51 mouse cellular contexts compared by ENCODE assay signal in genomic region chr9:38792689-38793088, GRCm38 (mm10). TPM values are rescaled to one million over a fixed set of nuclear protein-coding genes. Genes with fewer than 3 reads are reported as not detected.
"Had no signal": no experiment of that assay in that cellular context is flagged by ENCODE, and none has a peak within 500 bp of the region (broad histone marks: within the 10 kb centered on the region; RNA-seq: fewer than 3 reads in every experiment).

No protein-coding gene starts in this region.

- H3K4me1 ChIP-seq: heart, embryonic 12.5 days; heart, embryonic 13.5 days; heart, embryonic 15.5 days; hindbrain, embryonic 10.5 days; hindbrain, embryonic 12.5 days; hindbrain, embryonic 13.5 days; hindbrain, embryonic 15.5 days; intestine, embryonic 15.5 days; kidney, embryonic 15.5 days had no signal

- H3K27ac ChIP-seq: heart, embryonic 13.5 days; heart, embryonic 15.5 days; hindbrain, embryonic 10.5 days; hindbrain, embryonic 12.5 days; hindbrain, embryonic 13.5 days; hindbrain, embryonic 14.5 days; hindbrain, embryonic 15.5 days; hindbrain, postnatal 0 days; intestine, embryonic 15.5 days; kidney, embryonic 15.5 days; kidney, postnatal 0 days; layer of hippocampus, adult 2 months; left cerebral cortex, adult 2 months had no signal

- ATAC-seq: hindbrain, embryonic 16.5 days; hindbrain, postnatal 0 days; inflammation-experienced regulatory T-cells, adult 6 months; intestine, embryonic 15.5 days; intestine, embryonic 16.5 days; intestine, postnatal 0 days had no signal

- DNase-seq: heart, postnatal 10 days; heart, postnatal 14 days; heart, postnatal 36 days; heart, postnatal 4 days; kidney, adult 11 months; kidney, adult 18-20 months; kidney, adult 2 months; kidney, adult 8-10 months; kidney, adult 9 months; kidney, postnatal 10 days; kidney, postnatal 14 days; kidney, postnatal 25 days; kidney, postnatal 36 days; kidney, postnatal 4 days; layer of hippocampus, adult 9-11 months; layer of hippocampus, postnatal 36 days had no signal

- H3K4me3 ChIP-seq: heart, embryonic 12.5 days; heart, embryonic 13.5 days; heart, embryonic 15.5 days; hindbrain, embryonic 10.5 days; hindbrain, embryonic 12.5 days; hindbrain, embryonic 13.5 days; hindbrain, embryonic 15.5 days; intestine, embryonic 15.5 days; kidney, embryonic 15.5 days; layer of hippocampus, adult 2 months; left cerebral cortex, adult 2 months had no signal

RNA-seq across cellular contexts. Expression of gene Olfr921, which starts 19.8 kb away (rescaled TPM):
- total RNA-seq: heart, postnatal 10 days; heart, postnatal 14 days; heart, postnatal 25 days; heart, postnatal 36 days; heart, postnatal 4 days; hindbrain, postnatal 0 days; layer of hippocampus, adult 18-20 months; layer of hippocampus, adult 2 months; layer of hippocampus, adult 8-10 months; layer of hippocampus, postnatal 10 days; layer of hippocampus, postnatal 14 days; layer of hippocampus, postnatal 25 days; layer of hippocampus, postnatal 36 days; left cerebral cortex, adult 18-20 months; left cerebral cortex, adult 2 months; left cerebral cortex, adult 8-10 months had no signal
- polyA plus RNA-seq: heart, embryonic 11.5 days; heart, embryonic 12.5 days; heart, embryonic 13.5 days; heart, embryonic 14.5 days; heart, embryonic 15.5 days; heart, embryonic 16.5 days; heart, postnatal 0 days; hindbrain, embryonic 10.5 days; hindbrain, embryonic 11.5 days; hindbrain, embryonic 12.5 days; hindbrain, embryonic 13.5 days; hindbrain, embryonic 14.5 days; hindbrain, embryonic 15.5 days; hindbrain, embryonic 16.5 days; hindbrain, postnatal 0 days; inflammation-experienced regulatory T-cells, adult 6 months; intestine, embryonic 14.5 days; intestine, embryonic 15.5 days; intestine, embryonic 16.5 days; intestine, postnatal 0 days; kidney, adult 2 months; kidney, embryonic 14.5 days; kidney, embryonic 15.5 days; kidney, embryonic 16.5 days; kidney, postnatal 0 days; large intestine, adult 2 months had no signal

RNA-seq across cellular contexts. Expression of gene Olfr922, which starts 21.7 kb away (rescaled TPM):
- total RNA-seq: heart, postnatal 10 days; heart, postnatal 14 days; heart, postnatal 25 days; heart, postnatal 36 days; heart, postnatal 4 days; hindbrain, postnatal 0 days; layer of hippocampus, adult 18-20 months; layer of hippocampus, adult 2 months; layer of hippocampus, adult 8-10 months; layer of hippocampus, postnatal 10 days; layer of hippocampus, postnatal 14 days; layer of hippocampus, postnatal 25 days; layer of hippocampus, postnatal 36 days; left cerebral cortex, adult 18-20 months; left cerebral cortex, adult 2 months; left cerebral cortex, adult 8-10 months had no signal
- polyA plus RNA-seq: heart, embryonic 11.5 days; heart, embryonic 12.5 days; heart, embryonic 13.5 days; heart, embryonic 14.5 days; heart, embryonic 15.5 days; heart, embryonic 16.5 days; heart, postnatal 0 days; hindbrain, embryonic 10.5 days; hindbrain, embryonic 11.5 days; hindbrain, embryonic 12.5 days; hindbrain, embryonic 13.5 days; hindbrain, embryonic 14.5 days; hindbrain, embryonic 15.5 days; hindbrain, embryonic 16.5 days; hindbrain, postnatal 0 days; inflammation-experienced regulatory T-cells, adult 6 months; intestine, embryonic 14.5 days; intestine, embryonic 15.5 days; intestine, embryonic 16.5 days; intestine, postnatal 0 days; kidney, adult 2 months; kidney, embryonic 14.5 days; kidney, embryonic 15.5 days; kidney, embryonic 16.5 days; kidney, postnatal 0 days; large intestine, adult 2 months had no signal

RNA-seq across cellular contexts. Expression of gene Olfr923, which starts 33.7 kb away (rescaled TPM):
- total RNA-seq: heart, postnatal 10 days; heart, postnatal 14 days; heart, postnatal 25 days; heart, postnatal 36 days; heart, postnatal 4 days; hindbrain, postnatal 0 days; layer of hippocampus, adult 18-20 months; layer of hippocampus, adult 2 months; layer of hippocampus, adult 8-10 months; layer of hippocampus, postnatal 10 days; layer of hippocampus, postnatal 14 days; layer of hippocampus, postnatal 25 days; layer of hippocampus, postnatal 36 days; left cerebral cortex, adult 18-20 months; left cerebral cortex, adult 2 months; left cerebral cortex, adult 8-10 months had no signal
- polyA plus RNA-seq: heart, embryonic 11.5 days; heart, embryonic 12.5 days; heart, embryonic 13.5 days; heart, embryonic 14.5 days; heart, embryonic 15.5 days; heart, embryonic 16.5 days; heart, postnatal 0 days; hindbrain, embryonic 10.5 days; hindbrain, embryonic 11.5 days; hindbrain, embryonic 12.5 days; hindbrain, embryonic 13.5 days; hindbrain, embryonic 14.5 days; hindbrain, embryonic 15.5 days; hindbrain, embryonic 16.5 days; hindbrain, postnatal 0 days; intestine, embryonic 14.5 days; intestine, embryonic 15.5 days; intestine, embryonic 16.5 days; intestine, postnatal 0 days; kidney, adult 2 months; kidney, embryonic 14.5 days; kidney, embryonic 15.5 days; kidney, embryonic 16.5 days; kidney, postnatal 0 days; large intestine, adult 2 months had no signal

RNA-seq across cellular contexts. Expression of gene Olfr920, which starts 40.6 kb away (rescaled TPM):
- total RNA-seq: layer of hippocampus, postnatal 10 days; left cerebral cortex, adult 2 months had no signal
- polyA plus RNA-seq: heart, embryonic 15.5 days; hindbrain, embryonic 10.5 days; hindbrain, embryonic 12.5 days; hindbrain, embryonic 13.5 days; hindbrain, embryonic 14.5 days; hindbrain, embryonic 15.5 days; hindbrain, embryonic 16.5 days; kidney, embryonic 15.5 days; kidney, embryonic 16.5 days had no signal

RNA-seq across cellular contexts. Expression of gene Olfr924, which starts 51.6 kb away (rescaled TPM):
- total RNA-seq: heart, postnatal 10 days; heart, postnatal 14 days; heart, postnatal 25 days; heart, postnatal 36 days; heart, postnatal 4 days; hindbrain, postnatal 0 days; layer of hippocampus, adult 18-20 months; layer of hippocampus, adult 2 months; layer of hippocampus, adult 8-10 months; layer of hippocampus, postnatal 10 days; layer of hippocampus, postnatal 14 days; layer of hippocampus, postnatal 25 days; layer of hippocampus, postnatal 36 days; left cerebral cortex, adult 18-20 months; left cerebral cortex, adult 2 months; left cerebral cortex, adult 8-10 months had no signal
- polyA plus RNA-seq: heart, embryonic 11.5 days; heart, embryonic 12.5 days; heart, embryonic 13.5 days; heart, embryonic 14.5 days; heart, embryonic 15.5 days; heart, embryonic 16.5 days; heart, postnatal 0 days; hindbrain, embryonic 10.5 days; hindbrain, embryonic 11.5 days; hindbrain, embryonic 12.5 days; hindbrain, embryonic 13.5 days; hindbrain, embryonic 14.5 days; hindbrain, embryonic 15.5 days; hindbrain, embryonic 16.5 days; hindbrain, postnatal 0 days; inflammation-experienced regulatory T-cells, adult 6 months; intestine, embryonic 14.5 days; intestine, embryonic 15.5 days; intestine, embryonic 16.5 days; intestine, postnatal 0 days; kidney, adult 2 months; kidney, embryonic 14.5 days; kidney, embryonic 15.5 days; kidney, embryonic 16.5 days; kidney, postnatal 0 days; large intestine, adult 2 months had no signal
